ENCODE assay signal across 19 mouse cellular contexts in genomic region chr2:103919488-103919887, GRCm38 (mm10).
"Had no signal": no experiment of that assay in that cellular context is flagged by ENCODE, and none has a peak within 500 bp of the region (broad histone marks: within the 10 kb centered on the region; RNA-seq: fewer than 3 reads in every experiment).

No protein-coding gene starts in this region.

- H3K27me3 ChIP-seq: megakaryocyte, embryonic 14.5 days; midbrain, embryonic 13.5 days; midbrain, embryonic 15.5 days; neural tube, embryonic 12.5 days; stomach, embryonic 15.5 days had no signal

- H3K9ac ChIP-seq: lung, embryonic 14.5 days; midbrain, embryonic 13.5 days; midbrain, embryonic 15.5 days; neural tube, embryonic 12.5 days; stomach, embryonic 15.5 days had no signal

- H3K9me3 ChIP-seq: megakaryocyte, embryonic 14.5 days; midbrain, embryonic 13.5 days; midbrain, embryonic 15.5 days; neural tube, embryonic 12.5 days; stomach, embryonic 15.5 days had no signal

- H3K4me2 ChIP-seq: lung, embryonic 14.5 days; midbrain, embryonic 11.5 days; midbrain, embryonic 13.5 days; midbrain, embryonic 15.5 days; neural tube, embryonic 12.5 days; stomach, embryonic 15.5 days had no signal

- H3K4me1 ChIP-seq: midbrain, embryonic 13.5 days; midbrain, embryonic 15.5 days; neural tube, embryonic 12.5 days; stomach, embryonic 15.5 days had no signal

- DNase-seq: lung, adult 18-20 months; lung, embryonic 14.5 days; lung, postnatal 10 days; lung, postnatal 4 days; retina, postnatal 1 day; right cerebral cortex, adult 18-20 months; right cerebral cortex, postnatal 25 days; right cerebral cortex, postnatal 4 days; spleen, adult 18-20 months; thymus, adult 2 months; thymus, postnatal 25 days; thymus, postnatal 4 days had no signal

- H3K27ac ChIP-seq: midbrain, embryonic 13.5 days; midbrain, embryonic 15.5 days; neural tube, embryonic 12.5 days; stomach, embryonic 15.5 days; stomach, postnatal 0 days had no signal

- H3K36me3 ChIP-seq: midbrain, embryonic 13.5 days; midbrain, embryonic 15.5 days; neural tube, embryonic 12.5 days; stomach, embryonic 15.5 days had no signal

- H3K4me3 ChIP-seq: megakaryocyte, embryonic 14.5 days; midbrain, embryonic 13.5 days; midbrain, embryonic 15.5 days; neural tube, embryonic 12.5 days; stomach, embryonic 15.5 days had no signal

- ATAC-seq: midbrain, embryonic 13.5 days; midbrain, embryonic 15.5 days had no signal
